Mouse (Mus musculus) lung, postnatal 0 days (tissue): ENCODE measurements around the gene Kat2a. TPM values are rescaled to one million over a fixed set of nuclear protein-coding genes. Genes with fewer than 3 reads are reported as not detected.

Experiments
- ATAC-seq: fragments of 200-750 bp; cut with Nextera tagmentation; 2 replicates; pipeline ENCODE4 v1.8.0; 2017; ENCODE audit warnings: moderate library complexity
- DNase-seq: peaks from one replicate; pipeline ENCODE4 v3.0.0-alpha.2; 2016; ENCODE audit warnings: low spot score
- H3K27ac ChIP-seq: fragments of 300-500 bp; sonication (generic); 2 replicates; pipeline ENCODE4 v1.5.1; 2014; ENCODE audit warnings: antibody characterized with exemption, mild to moderate bottlenecking, low read length, mixed read lengths
- H3K27me3 ChIP-seq: fragments of 300-500 bp; sonication (generic); replicated peaks from 2 replicates; pipeline ENCODE4 v1.6.1; 2014; ENCODE audit warnings: low read length, mixed read lengths; ENCODE audit not compliant: insufficient read depth
- H3K36me3 ChIP-seq: fragments of 300-500 bp; sonication (generic); 2 replicates; pipeline ENCODE4 v1.6.1; 2014; ENCODE audit warnings: low read length, mixed read lengths; ENCODE audit not compliant: insufficient read depth
- H3K4me1 ChIP-seq: fragments of 300-500 bp; sonication (generic); 2 replicates; pipeline ENCODE4 v1.6.1; 2014; ENCODE audit warnings: antibody characterized with exemption, low read depth, low read length, mixed read lengths; ENCODE audit not compliant: insufficient read depth
- H3K4me2 ChIP-seq: fragments of 300-500 bp; sonication (generic); replicated peaks from 2 replicates; pipeline ENCODE4 v1.6.1; 2014; ENCODE audit warnings: low read depth, mild to moderate bottlenecking, low read length, moderate library complexity, mixed read lengths
- H3K4me3 ChIP-seq: fragments of 300-500 bp; sonication (generic); 2 replicates; pipeline ENCODE4 v1.5.1; 2014; ENCODE audit warnings: low read depth, low read length
- H3K9ac ChIP-seq: fragments of 300-500 bp; sonication (generic); replicated peaks from 2 replicates; pipeline ENCODE4 v1.6.1; 2014; ENCODE audit warnings: low read depth, mild to moderate bottlenecking
- H3K9me3 ChIP-seq: fragments of 300-500 bp; sonication (generic); 2 replicates; pipeline ENCODE4 v1.6.1; 2016; ENCODE audit warnings: low read length, mixed read lengths
- CTCF ChIP-seq: IDR thresholded peaks from 2 replicates; pipeline ENCODE4 v1.5.1; 2016; ENCODE audit warnings: antibody characterized with exemption, mild to moderate bottlenecking
- EP300 ChIP-seq: IDR thresholded peaks from 2 replicates; pipeline ENCODE4 v1.6.1; 2016; ENCODE audit warnings: antibody characterized with exemption, mild to moderate bottlenecking, control low read depth
- WGBS: fragments of 180-500 bp; shearing (Covaris S2); extraction: QIAGEN DNeasy Blood & Tissue Kit; methylation state at CpG from one replicate; pipeline ENCODE4 v1.1.7; 2014; 5-methylcytosine and 5-hydroxymethylcytosine counted together
- polyA plus RNA-seq: library from polyadenylated mRNA; unstranded; fragments of >200 nt; fragmentation: Nextera tagmentation; extraction: Ambion mirVana; gene quantifications from 2 replicates; pipeline ENCODE4 v1.2.1, GENCODE M21; 2015

The Kat2a gene
- polyA plus RNA-seq, 1 experiment from 2014 or later, result 14.2 TPM

DNA sequence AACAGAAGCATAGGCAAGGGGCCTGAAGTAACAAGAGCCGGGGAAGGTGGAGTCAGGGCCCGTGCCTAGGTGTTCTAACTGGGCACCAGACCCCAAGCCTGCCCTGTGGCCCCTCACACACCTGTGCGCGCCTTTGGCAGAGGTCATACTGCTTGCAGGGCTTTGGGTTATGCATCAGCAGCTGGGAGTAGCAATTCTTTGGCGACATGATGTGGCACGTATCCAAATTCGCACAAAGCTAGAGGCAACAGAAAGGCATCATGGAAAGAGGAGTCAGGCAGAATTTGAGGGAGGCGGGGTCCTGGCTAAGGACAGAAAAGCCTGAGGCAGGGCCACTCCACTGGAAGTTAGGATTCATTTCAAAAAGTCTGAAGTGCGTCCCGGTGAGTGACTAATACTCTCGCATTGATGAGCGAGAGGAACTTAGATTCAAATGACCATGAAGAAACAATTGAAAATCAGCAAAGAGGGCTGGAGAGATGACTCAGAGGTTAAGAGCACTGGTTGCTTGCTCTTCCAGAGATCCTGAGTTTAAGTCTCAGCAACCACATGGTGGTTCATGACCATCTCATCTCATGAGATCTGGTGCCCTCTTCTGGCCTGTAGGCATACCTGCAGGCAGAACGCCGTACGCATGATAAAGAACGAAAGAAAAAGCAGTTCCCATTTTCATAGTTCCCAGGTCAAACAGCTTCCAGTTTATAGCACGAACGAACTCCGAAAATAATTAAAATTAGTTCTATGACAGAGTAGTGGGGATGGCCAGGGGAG, 10.0 kb downstream of the Kat2a start:
- DNase-seq, result peak; percentile 89
- no peak overlapping the region for H3K9ac ChIP-seq
- TF ChIP-seq EP300 (no peak), CTCF (peak; percentile 94)
- no peak overlapping the region for H3K27ac ChIP-seq
- WGBS, result 37% methylated on average over 19 of the region's 19 CpGs
- no peaks in the 10 kb centered on the region for H3K9me3 ChIP-seq
- peak overlapping the region; percentile 30; the same call in 1 of the 2 replicates for H3K4me3 ChIP-seq
- H3K27me3 ChIP-seq, result no peaks in the 10 kb centered on the region
- peaks cover 21% of the 10 kb centered on the region; the same call in 1 of the 2 replicates for H3K36me3 ChIP-seq
- peak overlapping the region; percentile 55 for H3K4me2 ChIP-seq
- H3K4me1 ChIP-seq, result peaks cover 9% of the 10 kb centered on the region; the same call in 1 of the 2 replicates
- ATAC-seq, result peak; percentile 49

- Histone ChIP-seq H3K4me2 (peak overlapping the region; percentile 28), H3K9ac (no peak overlapping the region), H3K27ac (no peak overlapping the region), H3K9me3 (no peaks in the 10 kb centered on the region), H3K27me3 (no peaks in the 10 kb centered on the region), H3K36me3 (peaks cover 15% of the 10 kb centered on the region; the same call in 1 of the 2 replicates), H3K4me1 (peaks cover 9% of the 10 kb centered on the region; the same call in 1 of the 2 replicates), H3K4me3 (no peak overlapping the region; the same call in 1 of the 2 replicates)
- TF ChIP-seq EP300 (no peak), CTCF (no peak)
- ATAC-seq (peak; percentile 63), DNase-seq (peak; percentile 52)
- WGBS, result 9% methylated on average over 14 of the region's 14 CpGs
Measured at GRCm38 (mm10) chr11:100701301-100701700, 11.0 kb downstream of the Kat2a start.

DNA sequence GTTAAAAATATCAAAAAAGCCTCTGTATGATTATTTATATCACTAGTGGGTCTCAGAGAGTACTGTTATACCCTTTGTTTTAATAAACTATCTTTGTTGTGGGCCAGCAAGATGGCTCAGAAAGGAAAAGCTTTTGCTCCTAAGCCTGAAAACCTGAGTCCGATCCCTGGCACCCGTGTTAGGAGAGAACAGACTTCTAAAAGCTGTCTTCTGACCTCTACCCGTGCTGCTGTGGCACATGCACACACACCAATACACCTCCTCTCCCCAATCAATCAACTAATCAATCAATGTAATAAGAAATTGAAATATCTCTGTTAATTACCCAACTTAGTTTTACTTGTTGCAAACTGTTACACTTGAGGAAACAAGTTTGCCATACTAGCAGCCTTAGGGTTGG, 11.6 kb downstream of the Kat2a start:
- Histone ChIP-seq H3K4me1 (peaks cover 9% of the 10 kb centered on the region; the same call in 1 of the 2 replicates), H3K27ac (no peak overlapping the region), H3K9me3 (no peaks in the 10 kb centered on the region), H3K4me3 (no peak overlapping the region), H3K9ac (no peak overlapping the region), H3K4me2 (peak overlapping the region; percentile 28; the same call in 1 of the 2 replicates), H3K27me3 (no peaks in the 10 kb centered on the region), H3K36me3 (0 out of 2 replicates have a peak, but pooled peaks cover 11% of the 10 kb centered on the region)
- no peak for ATAC-seq
- 70% methylated on average over 3 of the region's 3 CpGs for WGBS
- no peak for DNase-seq
- TF ChIP-seq EP300 (no peak), CTCF (no peak)

- TF ChIP-seq EP300 (no peak), CTCF (no peak)
- H3K9me3 ChIP-seq, result no peaks in the 10 kb centered on the region
- H3K36me3 ChIP-seq, result no peaks in the 10 kb centered on the region
- 70% methylated on average over 7 of the region's 7 CpGs for WGBS
- no peak overlapping the region for H3K4me2 ChIP-seq
- H3K27me3 ChIP-seq, result no peaks in the 10 kb centered on the region
- H3K4me1 ChIP-seq, result 0 out of 2 replicates have a peak, but pooled peaks cover under 1% of the 10 kb centered on the region
- H3K4me3 ChIP-seq, result no peak overlapping the region
- ATAC-seq, result no peak
- no peak overlapping the region for H3K27ac ChIP-seq
- DNase-seq, result no peak
- H3K9ac ChIP-seq, result no peak overlapping the region
Measured at GRCm38 (mm10) chr11:100697921-100698320, 14.3 kb downstream of the Kat2a start.

- Histone ChIP-seq H3K27ac (no peak overlapping the region), H3K4me3 (no peak overlapping the region), H3K9me3 (no peaks in the 10 kb centered on the region), H3K4me1 (peaks cover 5% of the 10 kb centered on the region; the same call in 1 of the 2 replicates), H3K27me3 (no peaks in the 10 kb centered on the region), H3K4me2 (no peak overlapping the region), H3K36me3 (no peaks in the 10 kb centered on the region), H3K9ac (no peak overlapping the region)
- DNase-seq, result peak; percentile 64
- TF ChIP-seq CTCF (peak; percentile 94), EP300 (no peak)
- no peak for ATAC-seq
- WGBS, result 32% methylated on average over 5 of the region's 5 CpGs
Measured at GRCm38 (mm10) chr11:100694926-100695325, 17.3 kb downstream of the Kat2a start.

GRCm38 (mm10) chr11:100693154-100693553, 19.1 kb downstream of the Kat2a start:
- Histone ChIP-seq H3K4me2 (no peak overlapping the region), H3K9me3 (no peaks in the 10 kb centered on the region), H3K27me3 (no peaks in the 10 kb centered on the region), H3K27ac (no peak overlapping the region), H3K9ac (no peak overlapping the region), H3K4me3 (no peak overlapping the region), H3K4me1 (peaks cover 5% of the 10 kb centered on the region; the same call in 1 of the 2 replicates), H3K36me3 (no peaks in the 10 kb centered on the region)
- WGBS, result 26% methylated on average over 5 of the region's 5 CpGs
- ATAC-seq (no peak), DNase-seq (no peak)
- no peak for TF ChIP-seq EP300
- no peak for TF ChIP-seq CTCF
